Mouse (Mus musculus) urinary bladder, postnatal 0 days (tissue): ENCODE measurements around the gene Ccnb1ip1. TPM values are rescaled to one million over a fixed set of nuclear protein-coding genes. Genes with fewer than 3 reads are reported as not detected.

ENCODE experiments used
- polyA plus RNA-seq: library from polyadenylated mRNA; unstranded; fragments of >200 nt; fragmentation: Nextera tagmentation; extraction: Ambion mirVana; gene quantifications from 2 replicates; pipeline ENCODE4 v1.2.1, GENCODE M21; 2015

The Ccnb1ip1 gene
- polyA plus RNA-seq = not detected in 2 replicates

GRCm38 (mm10) chr14:50807487-50808072, at the start of gene Ccnb1ip1, which contains the start of gene Parp2:
TSS of gene Ccnb1ip1 (minus strand) at chr14:50807732.
TSS of gene Parp2 (plus strand) at chr14:50807841.

GRCm38 (mm10) chr14:50785251-50785637, 22.3 kb downstream of the Ccnb1ip1 start, which contains the start of gene Ttc5:
TSS of gene Ttc5 (minus strand) at chr14:50785519.

GRCm38 (mm10) chr14:50744994-50745393, 62.5 kb downstream of the Ccnb1ip1 start, which contains the start of gene Olfr749:
TSS of gene Olfr749 (minus strand) at chr14:50745094.

Other genes starting within 250 kb of the Ccnb1ip1 start
- not detected in 2 replicates for gene Olfr744, start 192.9 kb downstream of the Ccnb1ip1 start, polyA plus RNA-seq
- gene Olfr745, start 168.3 kb downstream of the Ccnb1ip1 start, polyA plus RNA-seq = not detected in 2 replicates
- gene Olfr746, start 160.6 kb downstream of the Ccnb1ip1 start, polyA plus RNA-seq = not detected in 2 replicates
- not detected in 2 replicates for gene Olfr747, start 114.5 kb downstream of the Ccnb1ip1 start, polyA plus RNA-seq
- not detected in 2 replicates for gene Olfr748, start 100.4 kb downstream of the Ccnb1ip1 start, polyA plus RNA-seq
- not detected in 2 replicates for gene Olfr749, start 62.6 kb downstream of the Ccnb1ip1 start, polyA plus RNA-seq
- gene Ttc5, start 22.2 kb downstream of the Ccnb1ip1 start, polyA plus RNA-seq = 36.4 and 40.1 TPM in 2 replicates
- 26.6 and 27.3 TPM in 2 replicates for gene Parp2, start 109 bp upstream of the Ccnb1ip1 start, polyA plus RNA-seq
- gene Tep1, start 62.8 kb upstream of the Ccnb1ip1 start, polyA plus RNA-seq = 6.8 and 7.5 TPM in 2 replicates
- gene Klhl33, start 89.8 kb upstream of the Ccnb1ip1 start, polyA plus RNA-seq = 0.31 and 0.64 TPM in 2 replicates
- 78.2 and 87.5 TPM in 2 replicates for gene Osgep, start 117.2 kb upstream of the Ccnb1ip1 start, polyA plus RNA-seq
- gene Apex1, start 117.2 kb upstream of the Ccnb1ip1 start, polyA plus RNA-seq = 91.5 and 98.7 TPM in 2 replicates
- gene Pip4p1, start 123.1 kb upstream of the Ccnb1ip1 start, polyA plus RNA-seq = 32.4 and 42.5 TPM in 2 replicates
- 46.9 and 49.2 TPM in 2 replicates for gene Pnp, start 123.3 kb upstream of the Ccnb1ip1 start, polyA plus RNA-seq
- not detected in 2 replicates for gene Gm49342, start 136.8 kb upstream of the Ccnb1ip1 start, polyA plus RNA-seq
- gene Pnp2, start 148.3 kb upstream of the Ccnb1ip1 start, polyA plus RNA-seq = 0.75 and 1.3 TPM in 2 replicates
- 0.21 TPM in 1 of 2 replicates, not detected in the other for gene Rnase10, start 200.0 kb upstream of the Ccnb1ip1 start, polyA plus RNA-seq
- not detected in 2 replicates for gene Rnase9, start 234.1 kb upstream of the Ccnb1ip1 start, polyA plus RNA-seq
- gene Rnase11, start 242.4 kb upstream of the Ccnb1ip1 start, polyA plus RNA-seq = not detected in 2 replicates
- gene Rnase12, start 249.9 kb upstream of the Ccnb1ip1 start, polyA plus RNA-seq = 0.19 and 0.34 TPM in 2 replicates